Comparison of ENCODE assay signal across 18 mouse cellular contexts in genomic region chrX:60719428-60720151, GRCm38 (mm10).
DNase-seq lines count a peak whose midpoint lies in the region; ATAC-seq lines count a peak whose summit lies in the region.
"Had no signal": no experiment of that assay in that cellular context is flagged by ENCODE, and none has a peak within 500 bp of the region (broad histone marks: within the 10 kb centered on the region; RNA-seq: fewer than 3 reads in every experiment).

No protein-coding gene starts in this region.

- H3K4me3 ChIP-seq in forebrain, embryonic 13.5 days = no peak overlapping the region
- no peak overlapping the region for H3K4me3 ChIP-seq in hindbrain, embryonic 15.5 days
- peak overlapping the region; percentile 4 for H3K4me3 ChIP-seq in midbrain, embryonic 16.5 days (ENCODE audit: low read depth, low read length)
- H3K4me3 ChIP-seq: embryonic facial prominence, embryonic 12.5 days; layer of hippocampus, adult 2 months; limb, embryonic 15.5 days had no signal

- DNase-seq in embryo, embryonic 10 days (ENCODE audit: low spot score) = peak; percentile 60
- no peak for DNase-seq in spleen, postnatal 4 days (ENCODE audit: low spot score in 2 of 2)
- DNase-seq in layer of hippocampus, postnatal 14 days (ENCODE audit: low spot score in 2 of 2) = no peak
- DNase-seq in urinary bladder, postnatal 25 days (ENCODE audit: low spot score) = no peak
- DNase-seq in frontal cortex, postnatal 36 days (ENCODE audit: low spot score in 2 of 2) = no peak
- DNase-seq: cerebellum, postnatal 10 days; gastrocnemius, postnatal 10 days; kidney, adult 9 months; lung, embryonic 14.5 days; retina, postnatal 1 day; thymus, postnatal 4 days had no signal

- peak; percentile 79; the same call in 1 of the 2 replicates for ATAC-seq in forebrain, embryonic 13.5 days
- ATAC-seq in hindbrain, embryonic 15.5 days (ENCODE audit: low FRiP score, low read depth) = no peak
- ATAC-seq in midbrain, embryonic 16.5 days = peak; percentile 66; the same call in 1 of the 2 replicates
- ATAC-seq: inflammation-experienced regulatory T-cells, adult 6 months had no signal

- peak overlapping the region; percentile 51; the same call in 1 of the 2 replicates for H3K27ac ChIP-seq in forebrain, embryonic 13.5 days
- H3K27ac ChIP-seq in hindbrain, embryonic 15.5 days (replicated peaks) = no peak overlapping the region
- H3K27ac ChIP-seq in midbrain, embryonic 16.5 days (ENCODE audit: low read length) = no peak overlapping the region
- H3K27ac ChIP-seq: embryonic facial prominence, embryonic 12.5 days; layer of hippocampus, adult 2 months; limb, embryonic 15.5 days had no signal

- H3K36me3 ChIP-seq in forebrain, embryonic 13.5 days (ENCODE audit: poor library complexity, severe bottlenecking) = no peaks in the 10 kb centered on the region
- no peaks in the 10 kb centered on the region for H3K36me3 ChIP-seq in hindbrain, embryonic 15.5 days
- H3K36me3 ChIP-seq in midbrain, embryonic 16.5 days (ENCODE audit: control insufficient read depth, insufficient read depth, low read length) = no peaks in the 10 kb centered on the region
- H3K36me3 ChIP-seq: embryonic facial prominence, embryonic 12.5 days; limb, embryonic 15.5 days had no signal

- H3K4me2 ChIP-seq in forebrain, embryonic 13.5 days = peak overlapping the region; percentile 37
- H3K4me2 ChIP-seq in hindbrain, embryonic 15.5 days = peak overlapping the region; percentile 36
- H3K4me2 ChIP-seq in midbrain, embryonic 16.5 days (ENCODE audit: low read length) = peak overlapping the region; percentile 32
- H3K4me2 ChIP-seq: embryonic facial prominence, embryonic 12.5 days; limb, embryonic 15.5 days; lung, embryonic 14.5 days had no signal

- no peaks in the 10 kb centered on the region for H3K27me3 ChIP-seq in forebrain, embryonic 13.5 days
- no peaks in the 10 kb centered on the region for H3K27me3 ChIP-seq in hindbrain, embryonic 15.5 days
- H3K27me3 ChIP-seq in midbrain, embryonic 16.5 days (ENCODE audit: control insufficient read depth, insufficient read depth, low read depth, low read length) = no peaks in the 10 kb centered on the region
- H3K27me3 ChIP-seq: embryonic facial prominence, embryonic 12.5 days; limb, embryonic 15.5 days had no signal

- H3K4me1 ChIP-seq in forebrain, embryonic 13.5 days = peaks cover 21% of the 10 kb centered on the region
- 0 out of 2 replicates have a peak, but pooled peaks cover 5% of the 10 kb centered on the region for H3K4me1 ChIP-seq in hindbrain, embryonic 15.5 days (replicated peaks)
- H3K4me1 ChIP-seq in midbrain, embryonic 16.5 days (ENCODE audit: control insufficient read depth, insufficient read depth, low read length) = peaks cover 3% of the 10 kb centered on the region; the same call in 1 of the 2 replicates
- H3K4me1 ChIP-seq: embryonic facial prominence, embryonic 12.5 days; limb, embryonic 15.5 days had no signal

- no peaks in the 10 kb centered on the region for H3K9me3 ChIP-seq in forebrain, embryonic 13.5 days (replicated peaks)
- no peaks in the 10 kb centered on the region for H3K9me3 ChIP-seq in hindbrain, embryonic 15.5 days
- no peaks in the 10 kb centered on the region for H3K9me3 ChIP-seq in midbrain, embryonic 16.5 days (replicated peaks; ENCODE audit: control insufficient read depth, low read length, poor library complexity, severe bottlenecking)
- H3K9me3 ChIP-seq: embryonic facial prominence, embryonic 12.5 days; limb, embryonic 15.5 days had no signal

- no peak overlapping the region for H3K9ac ChIP-seq in forebrain, embryonic 13.5 days
- H3K9ac ChIP-seq in hindbrain, embryonic 15.5 days = no peak overlapping the region
- H3K9ac ChIP-seq in midbrain, embryonic 16.5 days (ENCODE audit: low read depth, low read length) = no peak overlapping the region
- H3K9ac ChIP-seq: embryonic facial prominence, embryonic 12.5 days; limb, embryonic 15.5 days; lung, embryonic 14.5 days had no signal

- WGBS in forebrain, embryonic 13.5 days = 21% methylated on average over 13 of the region's 13 CpGs
- WGBS in hindbrain, embryonic 15.5 days = 21% methylated on average over 13 of the region's 13 CpGs
- WGBS in midbrain, embryonic 16.5 days = 20% methylated on average over 13 of the region's 13 CpGs
